Mouse (Mus musculus): ENCODE measurements around the gene D10Jhu81e.
"Not testable (repeated sequence)": the region's sequence is repeated elsewhere in the genome, so short reads cannot be mapped to it uniquely, and the experiment has no call there.

Gene D10Jhu81e

DNA sequence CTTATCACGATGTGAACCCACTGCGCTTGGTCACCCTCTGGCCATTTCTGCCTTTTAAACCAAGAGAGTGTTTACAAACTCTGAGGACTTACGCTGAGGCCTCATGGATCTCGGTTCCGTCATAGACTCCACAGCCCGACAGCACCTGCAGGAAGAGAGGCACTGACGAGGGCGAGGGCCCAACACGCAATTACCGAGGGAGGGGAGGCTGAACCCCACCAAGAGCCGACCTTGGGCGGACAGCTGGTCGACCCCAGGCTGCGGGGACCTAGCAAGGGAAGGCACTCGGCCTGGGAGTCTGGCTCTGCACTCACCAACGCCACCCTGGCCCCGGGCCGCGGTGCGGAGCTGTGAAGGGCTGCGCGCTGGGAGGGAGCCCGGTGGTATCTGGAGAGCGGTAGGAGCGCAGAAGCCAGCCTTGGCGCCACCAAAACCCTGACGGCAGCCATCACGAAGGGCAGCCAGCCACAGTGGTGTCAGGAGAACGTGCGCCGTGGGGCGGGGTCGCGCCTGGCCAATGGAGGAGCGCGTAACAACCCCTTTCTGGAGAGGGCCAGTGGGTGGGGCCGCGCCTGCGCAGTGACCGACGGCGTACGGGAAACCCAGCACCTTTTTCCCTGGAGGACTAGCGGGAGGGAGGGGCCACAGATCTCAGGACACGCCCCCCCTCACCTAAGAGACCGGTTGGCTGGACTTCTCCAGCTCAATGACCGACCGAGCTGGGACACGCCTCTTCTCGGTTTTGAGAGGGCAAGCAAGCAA is at the start of gene D10Jhu81e:
Gene D10Jhu81e, minus strand, starts transcription at position 502 of the 762 bp plus-strand sequence.
- DNase-seq (ENCODE audit: extremely low spot score, low spot score), result peak; percentile 98

DNA sequence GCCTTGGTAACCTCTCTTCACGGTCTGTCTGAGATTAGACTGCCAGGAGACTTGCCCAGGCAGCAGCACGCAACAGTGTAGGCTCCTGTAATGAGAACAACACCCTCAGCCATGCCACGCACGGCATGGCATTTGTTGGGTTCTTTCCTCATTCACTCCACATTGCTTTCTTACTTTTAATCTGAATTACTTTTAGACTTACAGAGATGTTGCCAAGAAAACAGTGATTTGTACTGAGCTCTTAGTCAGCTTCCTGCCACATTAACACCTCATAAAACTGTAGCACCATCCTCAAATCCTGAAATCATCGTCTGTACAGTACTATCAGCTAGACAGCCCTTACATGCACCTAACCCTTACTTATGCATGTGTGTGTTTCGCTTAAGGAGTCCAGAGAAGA is 49.0 kb upstream of the D10Jhu81e start:
- DNase-seq (ENCODE audit: extremely low spot score, low spot score), result no peak

DNA sequence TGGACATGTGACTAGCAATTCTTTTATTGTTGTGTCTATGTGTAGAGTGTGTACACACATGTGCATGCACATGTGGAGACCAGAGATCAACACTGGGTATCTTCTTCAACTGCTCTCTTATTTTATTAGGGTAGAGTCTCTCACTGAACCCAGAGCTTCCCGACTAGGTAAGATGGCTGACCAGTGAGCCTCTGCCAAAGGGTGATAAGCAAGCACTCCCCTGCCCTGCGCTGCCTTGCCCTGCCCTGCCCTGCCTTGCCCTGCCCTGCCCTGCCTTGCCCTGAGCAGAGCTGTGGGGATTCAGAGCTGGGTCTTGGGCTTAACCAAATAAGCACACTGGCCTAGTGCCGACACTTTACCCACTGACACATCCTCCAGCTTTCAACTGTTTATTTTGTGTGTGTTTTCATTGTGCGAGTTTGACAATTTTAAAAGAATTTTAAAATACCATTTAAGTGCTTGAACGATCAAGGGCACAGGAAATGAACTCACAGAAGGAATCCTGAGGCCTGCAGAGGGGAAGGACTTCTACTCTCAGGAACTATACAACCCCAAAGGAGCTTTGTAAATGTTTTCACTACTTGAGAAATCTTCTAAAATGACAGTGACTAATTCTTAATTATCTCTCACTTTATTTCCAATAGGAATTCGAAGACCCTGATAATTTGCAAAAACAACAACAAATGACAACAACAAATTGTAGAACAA is 46.9 kb upstream of the D10Jhu81e start:
- no peak for DNase-seq (ENCODE audit: extremely low spot score, low spot score)

DNA sequence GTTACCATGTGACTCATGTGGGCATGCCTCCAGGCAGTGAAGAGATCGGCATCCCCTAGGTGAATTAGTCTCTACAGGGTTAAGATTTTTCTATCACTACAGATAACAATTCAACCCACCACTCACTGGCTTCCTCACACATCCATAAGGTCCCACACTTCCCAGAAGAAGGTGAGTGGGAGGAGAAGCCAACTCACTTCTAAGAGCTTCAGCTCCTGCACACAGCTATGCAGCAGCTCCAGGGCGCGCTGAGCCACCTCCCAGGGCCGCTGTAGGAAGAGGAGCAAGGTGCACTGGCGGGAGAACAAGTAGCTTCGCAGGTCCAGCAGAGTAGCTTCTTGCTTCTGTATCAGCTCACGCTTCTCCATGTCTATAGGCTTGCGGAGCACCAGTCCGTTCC is 44.8 kb upstream of the D10Jhu81e start:
- DNase-seq (ENCODE audit: extremely low spot score, low spot score), result no peak

DNA sequence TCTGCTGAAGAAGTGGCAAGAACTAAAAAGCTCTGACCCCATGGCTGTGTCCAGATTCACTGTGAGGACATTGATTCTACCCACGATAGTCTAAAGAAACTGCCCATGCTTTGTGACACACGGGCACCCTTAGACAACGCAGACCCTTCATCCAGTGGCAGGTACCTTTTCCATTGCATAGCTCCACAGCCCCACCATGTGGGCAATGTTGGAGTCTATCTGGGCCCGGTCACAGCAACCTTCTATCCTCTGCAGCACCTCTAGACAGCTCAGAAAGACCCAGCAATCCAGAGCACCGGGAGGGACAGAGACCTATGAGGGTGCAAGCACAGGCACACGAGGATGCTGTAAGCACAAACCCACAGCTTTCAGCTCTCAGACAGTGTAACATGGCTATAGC is 41.7 kb upstream of the D10Jhu81e start:
- no peak for DNase-seq (ENCODE audit: extremely low spot score, low spot score)

DNA sequence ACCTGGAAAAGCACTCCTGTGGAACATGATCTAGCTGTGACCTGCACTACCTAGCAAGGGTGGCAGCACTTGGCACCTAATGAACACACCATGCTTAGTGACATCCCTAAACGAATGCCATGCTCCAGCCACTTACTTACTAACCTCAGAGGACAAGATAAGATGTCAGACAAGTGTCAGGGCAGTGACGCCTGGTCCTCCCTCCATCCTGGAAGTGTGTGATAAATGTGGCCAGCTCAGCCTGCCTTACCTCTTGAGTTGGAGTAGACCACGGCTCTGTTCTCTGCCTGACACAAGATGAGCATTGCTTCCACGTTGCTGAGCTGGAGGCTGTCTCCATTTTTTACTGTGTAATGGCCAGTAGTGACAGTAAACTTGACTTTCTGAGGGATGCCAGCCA is 31.6 kb upstream of the D10Jhu81e start:
- DNase-seq (ENCODE audit: extremely low spot score, low spot score), result no peak

DNA sequence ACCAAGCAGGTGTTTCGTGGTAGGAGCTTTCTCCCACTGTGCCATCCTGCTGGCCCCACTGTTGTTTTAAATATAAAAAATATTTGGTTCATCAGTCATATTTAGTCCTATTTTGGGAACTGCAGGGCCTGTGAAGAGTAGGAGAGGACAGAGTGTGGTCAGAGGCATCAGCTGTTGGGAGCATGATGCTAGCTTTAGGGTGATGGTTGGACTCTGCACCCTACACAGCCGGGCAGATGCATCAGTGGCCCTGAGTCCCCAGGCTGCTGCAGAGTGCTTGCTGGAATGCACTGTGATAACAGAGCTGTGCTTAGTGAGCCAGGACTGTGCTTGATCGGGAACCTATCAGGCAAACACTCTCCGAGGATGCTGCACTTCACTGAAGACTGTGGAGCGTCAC is 23.4 kb upstream of the D10Jhu81e start:
- no peak for DNase-seq (ENCODE audit: extremely low spot score, low spot score)

DNA sequence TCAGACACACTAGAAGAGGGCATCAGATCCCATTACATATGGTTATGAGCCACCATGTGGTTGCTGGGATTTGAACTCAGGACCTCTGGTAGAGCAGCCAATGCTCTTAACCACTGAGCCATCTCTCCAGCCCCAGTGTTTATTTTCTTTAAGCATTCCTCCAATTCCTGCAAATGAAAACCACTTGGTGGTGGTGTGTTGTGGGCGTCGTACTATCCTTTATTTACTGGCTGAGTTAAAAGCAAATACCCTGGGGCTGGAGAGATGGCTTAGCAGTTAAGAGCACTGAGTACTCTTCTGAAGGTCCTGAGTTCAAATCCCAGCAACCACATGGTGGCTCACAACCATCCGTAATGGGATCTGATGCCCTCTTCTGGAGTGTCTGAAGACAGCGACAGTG is 16.5 kb upstream of the D10Jhu81e start:
- DNase-seq (ENCODE audit: extremely low spot score, low spot score), result not testable (repeated sequence)

DNA sequence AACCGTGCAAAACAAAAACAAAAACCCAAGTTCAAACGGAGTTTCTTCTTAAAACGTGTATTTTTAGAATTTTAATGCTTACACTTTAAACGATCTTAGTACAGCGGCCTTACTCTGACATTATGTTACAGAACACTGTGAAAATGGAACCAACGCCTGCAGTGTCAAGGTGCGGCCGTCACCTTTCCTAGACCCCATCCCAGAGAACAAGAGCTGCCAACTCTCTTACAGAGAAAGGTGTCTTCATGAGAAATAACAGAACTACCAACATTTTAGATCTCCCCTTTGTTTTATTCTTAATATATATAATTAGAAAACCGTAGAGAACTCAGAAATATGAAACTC is 15.8 kb upstream of the D10Jhu81e start:
- DNase-seq (ENCODE audit: extremely low spot score, low spot score), result no peak

DNA sequence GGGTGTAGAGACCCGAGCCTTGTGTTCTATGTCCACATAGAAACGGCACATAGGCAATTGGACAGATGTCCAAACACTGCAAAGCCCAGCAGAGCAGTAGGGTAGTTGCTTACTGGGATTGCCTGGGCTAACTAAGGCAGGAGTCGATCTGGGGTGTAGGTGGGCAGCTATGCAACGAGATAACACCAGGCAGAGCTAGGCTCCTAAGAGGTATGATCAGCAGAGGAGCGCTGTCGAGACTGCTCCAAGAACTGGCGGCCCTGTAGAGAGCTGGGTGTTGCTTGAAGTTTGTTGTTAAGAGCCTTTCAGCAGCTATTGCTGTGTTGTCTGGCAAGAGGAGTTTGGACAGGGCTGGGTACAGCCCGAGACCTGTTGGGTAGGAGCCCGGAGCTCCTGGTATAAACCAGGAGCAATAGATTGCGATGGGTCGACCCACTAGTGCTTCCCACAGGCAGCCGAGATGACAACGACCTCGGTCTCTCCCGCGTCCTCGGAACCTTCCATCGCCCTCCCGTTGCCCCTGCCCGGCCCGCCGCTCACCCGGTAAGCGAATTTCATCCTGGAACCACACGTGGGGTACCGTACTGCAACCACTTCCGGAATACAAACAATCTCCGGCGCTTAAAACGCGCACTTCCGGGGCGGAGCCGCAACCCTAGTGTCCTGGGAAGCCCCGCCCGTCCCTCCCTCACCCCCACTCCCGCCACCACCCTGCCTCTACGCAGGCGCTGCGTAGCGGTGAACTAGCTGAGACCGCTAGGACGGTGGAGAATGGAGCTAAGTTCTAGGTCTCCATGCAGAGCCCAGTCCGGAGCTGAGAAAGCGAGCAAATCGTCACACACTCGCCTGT is 15.2 kb upstream of the D10Jhu81e start, which contains the start of gene Pwp2:
Gene Pwp2, minus strand, starts transcription at position 619 of the 850 bp plus-strand sequence.
- DNase-seq (ENCODE audit: extremely low spot score, low spot score), result peak; percentile 91

DNA sequence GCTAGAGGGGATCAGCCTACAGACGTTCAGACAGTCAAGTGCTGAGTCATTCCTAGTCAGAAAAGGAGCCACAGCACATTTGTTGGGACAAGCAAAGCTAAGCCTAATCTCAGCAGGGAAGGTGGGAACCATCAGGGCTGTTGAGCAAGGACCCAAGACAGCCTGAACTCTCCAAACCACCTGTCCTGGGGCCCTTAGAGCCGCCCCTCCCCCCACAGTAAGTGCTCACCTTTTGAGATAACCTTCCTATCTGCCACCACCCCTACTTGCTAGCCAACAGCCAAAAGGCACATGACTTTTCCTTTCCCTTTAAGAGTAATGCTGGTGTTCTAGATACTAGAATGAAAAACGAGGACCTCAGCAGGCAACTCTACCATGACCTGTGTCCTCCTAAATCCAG is 14.0 kb upstream of the D10Jhu81e start:
- DNase-seq (ENCODE audit: extremely low spot score, low spot score), result no peak

DNA sequence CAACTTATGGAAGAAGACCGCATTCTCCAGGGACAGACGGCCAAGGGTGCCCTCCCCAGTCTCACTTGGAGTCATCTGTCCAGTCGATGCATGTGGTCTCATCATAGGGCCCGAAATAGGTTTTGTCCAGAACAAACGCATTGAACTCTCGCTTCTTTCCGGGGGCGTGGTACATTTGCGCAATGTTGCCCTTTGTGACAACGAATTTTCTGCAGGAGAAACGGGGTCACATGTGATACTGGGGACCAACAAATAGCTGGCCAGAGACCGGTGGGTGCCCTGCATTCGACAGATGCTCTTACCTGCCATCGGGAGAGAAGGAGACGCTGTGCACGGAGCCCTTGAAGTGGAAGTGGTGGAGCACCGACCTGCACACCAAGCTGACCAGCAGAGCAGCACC is 12.7 kb upstream of the D10Jhu81e start:
- DNase-seq (ENCODE audit: extremely low spot score, low spot score), result no peak

DNA sequence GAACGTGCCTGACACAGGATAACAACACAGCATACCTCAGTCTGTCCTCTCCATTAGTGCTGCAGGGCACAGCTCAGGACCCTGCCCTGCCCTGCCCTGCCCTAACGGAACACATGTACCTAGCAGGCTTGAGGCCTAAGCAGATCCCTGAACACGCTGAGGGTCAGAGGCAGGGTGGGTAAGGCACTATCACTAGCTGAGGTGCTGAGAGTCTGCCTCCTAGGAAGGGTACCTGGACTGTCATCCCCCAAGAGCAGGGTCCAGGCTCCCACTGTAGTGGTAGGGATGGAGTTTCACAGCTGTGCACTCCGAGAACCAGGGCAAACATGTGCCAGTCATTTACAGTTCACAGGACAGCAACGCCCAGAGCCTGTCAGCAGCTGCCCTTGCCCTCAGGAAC is 4.9 kb upstream of the D10Jhu81e start:
- DNase-seq (ENCODE audit: extremely low spot score, low spot score), result no peak

DNA sequence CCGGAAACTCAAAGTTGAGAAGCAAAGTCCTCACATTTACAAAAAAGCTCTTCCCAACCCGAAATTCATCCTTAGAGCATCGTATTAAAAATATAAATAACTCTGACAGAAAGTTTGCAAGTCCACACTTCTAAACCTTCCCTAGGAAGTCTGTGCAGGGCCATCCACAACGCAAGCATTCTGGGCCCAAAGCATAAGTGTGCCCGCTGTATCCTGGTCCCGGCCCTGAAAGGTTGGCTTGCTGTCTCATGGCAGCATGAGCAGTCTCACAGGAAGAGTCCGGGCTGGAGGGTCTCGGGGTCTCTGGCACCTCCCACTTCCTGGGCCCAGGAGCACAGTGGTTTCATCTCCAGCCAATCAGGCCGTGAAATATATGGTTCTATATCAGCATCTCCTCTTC is 2.0 kb upstream of the D10Jhu81e start:
- DNase-seq (ENCODE audit: extremely low spot score, low spot score), result no peak

DNA sequence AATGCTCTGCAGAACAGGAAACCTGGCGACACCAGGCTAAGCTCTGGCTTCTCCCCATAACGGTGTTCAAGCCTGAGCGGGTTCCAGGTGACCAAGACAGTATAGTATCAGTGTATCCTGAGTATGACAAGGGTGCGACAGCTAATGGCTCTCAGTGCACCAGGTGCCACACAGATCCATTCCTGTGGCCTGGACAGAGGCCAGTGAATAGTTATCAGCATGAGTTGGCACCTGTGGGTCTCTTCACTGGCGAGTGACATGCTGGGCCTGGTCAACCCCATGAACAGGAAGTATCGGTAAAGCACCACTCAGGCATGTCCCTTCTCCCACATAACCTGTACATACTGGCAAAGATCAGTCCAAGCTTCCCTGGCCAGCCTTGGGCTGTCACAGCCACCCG is 1.5 kb upstream of the D10Jhu81e start:
- DNase-seq (ENCODE audit: extremely low spot score, low spot score), result no peak

DNA sequence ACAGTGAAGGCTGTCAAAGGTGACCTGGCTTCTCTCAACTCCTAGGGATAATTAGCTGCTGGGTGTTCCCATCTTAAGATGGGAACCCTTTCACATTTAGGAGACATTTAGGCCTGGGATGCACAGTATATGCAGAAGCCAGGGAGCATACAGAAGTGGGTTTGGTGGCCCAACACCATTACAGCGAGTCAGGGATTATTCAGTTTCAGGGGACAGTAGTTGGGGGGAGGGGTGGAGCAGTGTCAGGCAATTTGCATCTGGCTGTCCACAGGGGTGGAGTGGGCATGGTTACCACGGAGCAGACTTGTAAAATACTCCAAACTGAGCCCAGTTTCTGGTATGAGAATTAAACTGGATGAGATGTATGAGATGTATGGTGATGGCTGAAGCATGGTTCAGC is 863 bp upstream of the D10Jhu81e start:
- DNase-seq (ENCODE audit: extremely low spot score, low spot score), result no peak

DNA sequence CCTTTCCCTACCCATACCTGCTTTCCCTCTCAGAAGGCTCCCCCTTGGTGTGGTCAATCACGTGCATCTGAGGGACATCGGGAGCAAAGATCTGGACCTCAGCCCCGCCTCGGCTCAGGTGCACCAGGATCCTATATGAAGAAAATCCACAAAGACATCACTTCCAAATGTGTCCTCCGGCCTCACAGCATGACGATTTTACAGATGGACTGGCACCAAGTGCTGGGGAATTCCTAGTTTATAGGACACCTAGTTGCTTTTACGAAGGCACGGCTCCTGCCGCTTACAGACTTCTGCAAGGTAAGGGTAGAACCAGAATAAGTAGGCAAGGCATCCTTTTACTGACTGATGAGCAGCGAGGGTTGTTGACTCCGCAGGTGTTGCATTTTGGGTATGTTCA is 790 bp downstream of the D10Jhu81e start:
- DNase-seq (ENCODE audit: extremely low spot score, low spot score), result no peak

DNA sequence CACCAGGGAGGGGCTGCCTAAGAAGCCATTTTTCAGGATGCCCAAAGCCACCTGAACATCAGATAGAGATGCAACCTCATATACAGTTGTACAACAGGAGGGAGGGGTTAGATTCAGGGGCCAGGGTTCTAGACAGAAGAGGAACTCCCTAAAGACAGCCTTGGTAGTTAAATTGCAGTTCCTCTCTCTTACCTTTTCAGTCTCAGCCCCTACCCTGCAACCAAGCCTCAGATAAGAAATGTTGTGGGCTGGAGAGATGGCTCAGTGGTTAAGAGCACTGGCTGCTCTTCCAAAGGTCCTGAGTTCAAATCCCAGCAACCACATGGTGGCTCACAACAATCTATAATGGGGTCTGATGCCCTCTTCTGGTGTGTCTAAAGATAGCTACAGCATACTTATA is 1.8 kb downstream of the D10Jhu81e start:
- no peak for DNase-seq (ENCODE audit: extremely low spot score, low spot score)

DNA sequence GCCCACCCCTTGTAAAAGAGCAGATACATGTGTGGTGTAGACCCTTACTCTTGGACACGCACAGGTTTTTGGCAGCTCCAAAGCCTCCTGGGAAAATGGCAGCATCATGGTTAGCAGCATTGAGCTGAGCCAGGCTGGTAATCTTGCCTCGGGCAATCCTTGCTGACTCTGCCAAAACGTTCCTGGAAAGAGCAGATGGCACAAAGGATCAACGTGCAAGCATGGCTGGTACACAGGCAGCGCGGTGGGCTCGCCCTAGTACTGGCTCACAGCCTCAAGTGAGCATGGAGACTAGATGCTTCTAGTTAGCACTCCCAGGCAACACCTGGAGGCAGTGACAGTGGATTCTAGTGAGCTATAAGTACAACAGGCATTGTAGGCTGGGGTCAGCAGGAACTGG is 2.2 kb downstream of the D10Jhu81e start:
- no peak for DNase-seq (ENCODE audit: extremely low spot score, low spot score)

DNA sequence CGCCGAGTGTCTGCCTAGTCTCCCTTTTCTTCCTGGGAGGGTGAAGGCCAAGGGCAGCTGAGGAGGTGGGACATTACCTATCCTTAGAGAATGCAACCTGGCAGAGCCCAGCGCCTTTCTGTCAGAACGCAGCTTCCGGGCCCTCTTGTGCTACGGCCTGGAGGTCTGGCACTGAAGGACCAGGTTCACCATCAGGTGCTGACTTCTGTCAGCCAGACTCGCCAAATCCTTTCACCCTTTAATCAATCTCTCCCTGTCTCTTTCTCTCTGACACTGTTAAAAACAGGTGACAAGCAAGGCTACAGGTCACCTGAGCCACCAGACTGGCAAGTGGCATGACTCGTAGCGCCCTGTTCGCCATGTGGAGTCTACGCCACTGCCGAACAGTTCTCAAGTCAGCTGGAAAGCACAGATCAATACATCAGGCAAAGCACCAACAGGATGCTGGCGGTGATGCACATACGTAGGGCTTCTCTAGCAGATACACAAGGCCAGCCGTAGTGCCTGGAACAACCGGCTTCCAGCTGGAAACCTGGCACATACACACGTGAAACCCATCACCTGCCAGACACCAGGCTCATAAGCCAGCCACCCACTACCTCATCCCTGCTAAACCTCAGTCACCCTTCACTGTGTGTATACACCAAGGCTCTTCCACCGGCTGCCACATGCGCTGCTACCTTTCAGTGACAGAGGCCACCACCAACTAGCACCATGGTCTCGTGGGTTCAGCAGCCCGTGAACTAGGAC is 4.2 kb downstream of the D10Jhu81e start:
- DNase-seq (ENCODE audit: extremely low spot score, low spot score), result no peak

DNA sequence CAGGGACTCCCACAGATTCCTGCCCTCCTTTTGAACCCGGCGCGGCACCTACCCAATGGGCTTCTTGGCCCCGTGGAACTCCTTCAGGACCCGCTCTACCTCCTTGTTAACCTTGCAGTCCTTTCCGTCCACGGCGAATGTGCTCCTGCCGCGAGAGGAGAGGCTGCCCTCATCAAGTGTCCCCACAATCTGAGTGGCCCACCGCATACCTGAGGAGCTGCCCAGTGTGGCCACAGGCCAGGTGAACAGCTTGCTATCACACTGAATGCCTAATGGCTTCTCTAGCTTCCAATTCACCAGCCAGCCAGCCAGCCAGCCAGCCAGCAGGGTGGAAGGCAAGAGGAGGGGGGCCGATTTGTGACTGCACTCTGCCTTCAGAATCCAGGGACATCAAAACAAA is 4.8 kb downstream of the D10Jhu81e start:
- DNase-seq (ENCODE audit: extremely low spot score, low spot score), result no peak
